Mouse (Mus musculus): ENCODE results near the gene Sim2.

Sim2 gene

DNA sequence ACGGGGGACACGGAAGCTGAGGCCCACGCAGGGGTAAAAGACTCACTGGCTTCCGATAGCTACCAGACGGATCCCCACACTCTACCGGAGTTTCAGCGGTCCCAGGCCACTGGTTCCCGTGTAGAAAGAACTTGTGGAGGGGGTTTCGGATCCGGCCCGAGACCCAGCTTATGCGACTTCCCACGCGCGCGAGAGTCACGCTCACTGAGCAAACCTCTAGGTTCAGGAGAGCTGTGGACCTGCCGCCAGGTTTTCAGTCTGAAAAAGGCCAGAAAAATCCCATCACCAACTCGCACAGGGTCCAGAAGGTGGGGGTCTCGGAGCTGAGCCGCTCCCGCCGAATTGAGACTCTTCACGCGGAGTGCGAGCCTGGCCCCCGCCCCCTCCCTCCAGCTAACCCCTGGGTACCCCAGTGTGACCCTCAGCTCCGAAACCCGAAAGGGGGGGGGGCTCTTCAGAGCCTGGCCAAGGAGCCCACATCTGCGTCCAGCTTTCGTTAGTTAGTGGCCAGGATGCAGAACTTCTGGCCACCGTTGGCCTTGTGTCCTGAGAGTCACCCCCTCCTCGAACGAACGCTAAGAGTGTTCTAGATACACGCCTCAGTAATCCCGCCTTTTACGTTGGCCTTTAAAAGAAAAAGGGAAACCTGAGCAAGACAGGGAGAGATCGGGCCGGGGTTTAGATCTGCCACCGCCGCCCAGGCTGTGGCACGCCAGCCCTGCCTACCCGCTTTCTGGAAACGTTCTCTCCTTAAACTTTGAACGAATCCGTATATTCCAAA is 5.5 kb upstream of the Sim2 start:
- DNase-seq: no peak

- DNase-seq: no peak
These were observed 4.7 kb upstream of the Sim2 start for GRCm38 (mm10) chr16:94079856-94080555.

DNA sequence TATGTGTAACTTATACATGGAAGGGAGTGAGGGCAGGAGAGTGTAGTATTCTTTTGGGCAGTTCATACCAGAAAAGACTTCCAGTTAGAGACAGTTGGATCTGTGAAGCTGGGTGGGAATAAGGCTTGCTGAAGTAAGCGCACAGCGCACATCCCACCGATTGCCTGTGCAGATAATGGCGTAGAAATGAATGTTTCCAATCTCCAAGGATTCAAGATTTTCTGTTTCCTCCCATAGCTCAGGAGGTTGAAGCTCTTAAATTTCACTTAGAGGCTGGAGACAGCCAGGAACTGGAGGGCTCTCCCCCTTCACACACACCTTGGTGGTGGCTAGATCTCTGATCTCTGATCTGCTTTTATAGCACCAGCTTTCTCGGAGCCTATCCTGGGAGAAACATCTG is 3.1 kb upstream of the Sim2 start:
- no peak for DNase-seq

DNA sequence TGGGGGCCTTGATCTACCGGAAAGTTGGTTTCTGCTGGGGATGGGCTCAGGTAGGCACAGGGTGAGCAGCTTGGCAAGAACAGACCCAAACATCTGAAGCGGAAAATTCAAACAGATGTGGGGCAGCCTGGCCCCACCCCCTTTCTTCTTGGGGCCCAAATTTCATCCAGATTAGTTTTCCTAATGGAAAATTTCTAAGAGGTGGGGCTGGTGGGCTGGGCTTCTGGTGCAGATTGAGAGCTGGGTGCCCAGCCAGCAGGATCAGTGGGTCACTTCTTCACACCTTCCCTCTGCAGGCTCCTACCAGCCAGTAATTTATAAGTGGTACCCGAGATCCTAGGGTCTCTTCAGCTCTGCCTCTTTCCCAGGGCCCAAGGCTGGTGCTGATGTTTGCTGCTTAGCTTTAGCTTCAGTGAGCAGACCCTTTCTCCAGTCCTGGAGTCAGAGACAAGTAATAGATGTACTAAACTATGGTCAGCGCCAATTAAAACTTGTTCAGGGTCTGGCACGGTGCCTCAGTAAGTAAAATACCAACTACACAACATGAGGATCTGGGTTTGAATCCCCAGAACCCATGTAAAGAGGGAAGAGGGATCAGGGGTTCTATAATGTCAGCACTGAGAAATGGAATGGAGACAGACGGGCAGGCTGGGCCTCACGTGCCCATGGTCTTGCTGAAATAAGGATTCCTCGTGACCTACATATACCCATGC is 2.6 kb upstream of the Sim2 start:
- no peak for DNase-seq

- DNase-seq: no peak
These were observed 1.5 kb upstream of the Sim2 start for GRCm38 (mm10) chr16:94082960-94083847.

GRCm38 (mm10) chr16:94083848-94084525 is 744 bp upstream of the Sim2 start:
- no peak for DNase-seq

DNA sequence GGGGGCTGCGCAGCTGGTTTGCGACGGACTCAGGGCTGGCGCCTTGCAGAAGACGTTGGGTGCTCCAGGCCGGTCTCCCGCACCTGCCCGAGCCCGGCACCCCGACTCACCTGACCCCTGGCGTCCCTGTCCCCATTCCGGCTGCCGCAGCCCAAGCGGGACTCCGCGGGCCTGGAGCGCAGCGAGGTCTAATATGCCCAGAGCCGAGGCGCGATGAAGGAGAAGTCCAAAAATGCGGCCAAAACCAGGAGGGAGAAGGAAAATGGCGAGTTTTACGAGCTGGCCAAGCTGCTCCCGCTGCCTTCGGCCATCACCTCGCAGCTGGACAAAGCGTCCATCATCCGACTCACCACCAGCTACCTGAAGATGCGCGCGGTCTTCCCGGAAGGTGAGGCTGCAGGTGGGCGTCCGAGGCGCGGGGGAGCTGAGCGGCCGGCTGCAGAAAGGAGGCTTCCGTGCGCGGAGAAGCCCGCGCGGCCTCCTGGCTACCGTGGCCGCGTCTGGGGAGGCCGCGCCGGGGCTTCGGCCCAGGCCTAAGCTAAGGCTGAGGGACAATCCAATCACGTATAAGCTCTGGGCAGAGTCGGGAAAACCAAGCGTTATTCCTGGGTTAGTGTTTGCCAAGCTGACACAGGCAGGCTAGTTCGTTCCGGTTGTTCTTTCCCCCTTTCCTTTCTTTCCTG is 1.0 kb downstream of the Sim2 start:
- DNase-seq: no peak

DNA sequence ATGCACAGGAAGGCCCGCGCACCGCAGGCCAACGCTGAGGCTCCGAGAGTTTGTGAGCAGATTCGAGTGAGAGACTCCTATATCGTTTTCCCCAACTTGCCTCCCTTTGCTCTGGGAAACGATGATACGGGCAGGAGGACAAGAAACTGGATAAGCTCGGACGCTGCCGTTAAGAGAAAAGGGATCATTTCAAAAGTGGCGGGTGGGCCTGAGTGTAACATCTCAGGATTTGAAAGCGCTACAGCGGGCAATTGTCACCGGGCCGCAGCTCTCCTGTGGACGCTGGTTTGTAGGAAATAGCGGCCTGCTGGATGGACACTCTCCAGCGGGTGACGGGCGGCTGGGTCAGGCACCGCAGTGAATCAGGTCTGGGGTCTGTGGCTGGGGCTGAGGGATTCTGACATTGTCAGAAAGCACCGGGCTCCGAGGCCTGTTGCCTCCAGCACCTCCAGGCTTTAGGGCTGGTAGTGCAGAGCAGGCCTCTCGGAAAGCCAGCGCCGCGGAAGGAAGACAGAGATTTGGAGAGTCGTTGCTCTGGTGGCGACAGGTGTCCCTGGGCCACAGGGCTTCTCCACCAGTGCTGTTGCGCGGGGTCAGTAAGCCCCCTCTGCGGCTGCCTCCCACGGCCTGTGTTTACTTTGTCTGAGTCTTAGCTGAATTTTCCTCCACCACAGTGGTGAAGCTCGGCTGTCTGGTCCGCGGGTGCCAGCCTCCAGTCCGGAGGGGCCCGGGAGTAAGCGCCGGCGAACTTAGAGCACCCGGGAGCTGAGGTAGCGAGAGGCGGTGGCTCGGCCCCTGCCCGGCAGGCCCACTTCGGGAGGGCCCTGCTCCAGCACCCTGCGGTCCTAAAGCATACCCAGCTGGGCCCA is 2.2 kb downstream of the Sim2 start:
- DNase-seq: no peak

DNA sequence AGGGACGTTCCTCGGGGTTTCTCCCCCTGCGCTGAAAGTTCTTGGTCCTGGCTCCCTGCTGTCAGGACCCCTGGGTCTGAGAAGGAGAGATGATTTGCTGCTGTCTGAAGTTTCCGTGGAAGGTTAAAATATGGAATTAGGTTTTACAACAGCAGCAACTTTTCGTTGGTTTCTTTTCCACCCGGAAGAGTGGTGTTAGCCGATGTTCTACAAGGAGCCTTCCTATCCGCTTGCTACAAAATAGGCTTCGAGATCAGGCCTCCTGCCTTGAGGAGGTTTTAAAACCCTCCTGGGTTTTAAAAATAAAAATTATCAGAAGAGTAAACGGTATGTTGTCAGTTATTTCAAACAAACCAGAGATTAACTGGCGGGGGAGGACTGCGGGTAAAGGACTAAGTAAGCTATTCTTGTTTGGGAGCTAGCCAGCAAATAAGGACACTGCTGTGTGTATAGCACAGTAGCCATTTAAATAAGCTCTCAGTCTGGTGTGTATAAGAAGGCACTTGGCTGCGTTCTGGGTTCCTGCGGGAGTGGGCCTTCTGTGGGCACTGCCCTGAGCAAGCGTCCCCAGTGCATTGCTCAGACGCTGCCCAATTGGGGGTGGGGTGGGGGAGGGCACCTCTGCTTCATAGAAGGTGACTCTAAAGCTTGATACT is 3.0 kb downstream of the Sim2 start:
- no peak for DNase-seq

DNA sequence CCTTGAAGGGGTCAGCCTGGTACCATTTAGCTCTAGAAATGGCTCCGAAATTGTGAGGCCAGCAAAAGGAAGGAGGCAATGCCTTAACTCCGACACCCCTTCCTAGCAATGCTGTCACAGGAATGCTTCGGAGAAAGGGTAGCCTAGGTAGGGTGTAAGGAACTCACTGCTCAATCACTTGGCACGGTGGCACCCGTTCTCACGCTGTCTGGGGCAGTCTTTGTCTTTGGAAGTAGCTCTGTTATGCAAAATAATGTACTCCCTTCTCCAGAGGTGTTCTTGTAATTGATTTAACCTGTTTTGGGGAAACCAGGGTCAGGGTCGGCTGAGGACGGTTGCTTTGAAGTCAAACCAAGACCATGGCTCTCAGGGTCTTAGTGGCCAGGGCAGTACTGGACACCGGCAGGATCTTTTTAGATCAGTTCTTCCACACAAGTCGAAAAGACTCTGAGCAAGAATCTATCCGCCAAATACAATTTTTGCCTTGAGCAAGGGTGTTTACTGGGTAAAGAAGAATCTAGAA is 3.6 kb downstream of the Sim2 start:
- DNase-seq: no peak

DNA sequence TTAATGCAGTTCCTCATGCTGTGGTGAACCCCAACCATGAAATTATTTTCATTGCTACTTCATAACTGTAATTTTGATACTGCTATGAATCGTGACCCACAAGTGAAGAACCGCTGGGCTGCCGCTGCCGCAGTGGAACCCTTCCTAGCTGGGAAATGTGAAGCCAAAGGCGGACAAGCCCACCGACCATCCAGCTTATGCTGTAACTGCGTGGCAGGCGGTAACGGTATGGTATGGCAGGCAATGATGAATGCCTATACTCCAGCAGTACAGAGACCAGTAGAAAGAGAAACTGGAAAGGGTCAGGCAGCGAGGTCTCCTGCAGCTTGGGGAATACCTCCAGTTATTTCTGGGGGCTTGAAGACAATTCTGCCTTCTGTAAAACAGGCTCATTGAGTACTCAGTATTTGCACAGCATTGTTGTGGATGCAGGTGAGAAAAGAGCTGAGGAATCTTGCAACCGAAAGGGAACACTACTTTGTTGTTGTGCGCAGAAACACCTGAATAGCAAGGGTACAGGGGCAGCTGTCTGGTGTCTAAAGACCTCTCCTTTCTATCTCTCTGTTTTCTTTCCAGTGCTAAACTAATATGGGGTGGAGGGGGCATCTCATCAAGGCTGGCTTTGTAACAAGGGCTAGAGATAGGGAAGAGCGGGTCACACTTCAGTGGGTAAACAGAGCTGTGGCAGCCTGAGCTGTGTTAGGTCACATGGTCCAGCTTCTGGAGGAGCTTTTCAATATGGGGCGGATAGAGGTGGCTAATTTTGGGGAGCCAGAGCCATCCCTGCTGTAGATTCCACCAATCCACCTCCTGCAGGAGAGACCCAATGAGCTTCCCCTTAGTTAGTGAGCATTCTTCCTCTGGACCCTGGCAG is 4.3 kb downstream of the Sim2 start:
- DNase-seq: no peak

DNA sequence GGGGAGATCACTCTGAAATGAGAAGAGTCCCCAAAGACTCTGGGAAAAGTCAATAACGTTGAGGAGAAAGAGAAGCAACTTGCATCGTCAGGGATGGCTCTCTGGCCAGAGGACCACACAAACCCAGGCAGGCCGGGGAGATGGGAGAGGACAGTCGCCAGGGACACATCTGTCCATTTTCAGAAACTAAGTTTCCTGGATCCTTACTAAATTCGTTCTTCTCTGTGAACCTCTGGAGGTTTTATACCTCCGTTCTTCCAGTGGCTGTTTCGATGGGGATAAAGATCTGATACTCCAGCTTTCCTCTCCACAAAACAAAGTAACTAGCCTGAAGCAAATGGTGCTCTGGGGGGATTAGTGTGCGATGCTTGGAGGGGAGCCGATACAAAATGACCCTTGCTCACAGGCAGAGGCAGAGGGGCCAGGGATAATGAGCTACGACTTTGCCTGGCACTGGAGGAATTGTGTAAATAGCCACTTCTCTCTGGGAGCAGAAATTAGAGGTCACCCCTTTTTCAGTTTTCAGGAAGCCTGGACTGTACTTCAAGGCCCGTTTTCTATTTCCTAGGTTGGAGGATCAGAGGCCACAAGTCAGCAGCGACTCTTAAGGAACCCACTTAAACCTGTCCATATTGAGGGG is 7.9 kb downstream of the Sim2 start:
- DNase-seq: no peak

- no peak for DNase-seq
These were observed 8.6 kb downstream of the Sim2 start for GRCm38 (mm10) chr16:94093151-94093863.

DNA sequence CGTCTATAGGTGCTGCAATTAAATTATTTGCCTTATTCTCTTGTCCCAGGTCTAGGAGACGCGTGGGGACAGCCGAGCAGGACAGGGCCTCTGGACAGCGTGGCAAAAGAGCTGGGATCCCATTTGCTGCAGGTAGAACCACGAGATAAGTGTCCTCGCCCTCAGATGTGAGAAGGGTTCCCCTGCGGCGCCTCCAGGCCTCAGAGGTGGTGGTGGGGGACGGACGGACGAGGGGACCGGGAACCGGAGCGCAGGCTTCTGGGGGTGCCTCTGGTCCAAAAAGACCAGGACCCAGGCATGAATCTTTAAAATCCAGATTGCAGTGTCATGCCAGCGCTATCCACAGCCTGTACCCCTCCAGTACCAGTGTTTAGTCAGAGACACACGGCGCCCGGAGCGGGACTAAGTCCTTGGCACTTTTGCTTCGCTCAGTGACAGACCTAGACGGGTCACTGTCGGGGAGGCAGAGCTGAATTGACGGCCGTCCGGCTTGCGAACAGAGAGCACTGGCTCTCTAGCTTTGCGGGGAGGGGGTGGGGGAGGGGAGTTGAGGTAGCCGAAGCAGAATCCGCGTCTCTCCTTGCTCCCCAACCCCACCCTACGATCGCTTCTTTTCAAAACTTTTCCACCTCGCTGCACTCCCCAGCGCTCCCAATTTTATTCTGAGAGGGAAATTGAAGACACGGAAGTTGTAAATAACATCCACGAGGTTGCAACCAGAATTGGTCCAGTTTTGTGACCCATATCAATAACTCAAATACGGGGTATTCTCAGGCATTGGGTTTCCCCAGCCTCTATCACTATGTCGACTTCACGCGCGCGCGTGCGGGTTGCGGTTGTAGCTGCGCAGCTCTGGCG is 9.7 kb downstream of the Sim2 start:
- DNase-seq: no peak

DNA sequence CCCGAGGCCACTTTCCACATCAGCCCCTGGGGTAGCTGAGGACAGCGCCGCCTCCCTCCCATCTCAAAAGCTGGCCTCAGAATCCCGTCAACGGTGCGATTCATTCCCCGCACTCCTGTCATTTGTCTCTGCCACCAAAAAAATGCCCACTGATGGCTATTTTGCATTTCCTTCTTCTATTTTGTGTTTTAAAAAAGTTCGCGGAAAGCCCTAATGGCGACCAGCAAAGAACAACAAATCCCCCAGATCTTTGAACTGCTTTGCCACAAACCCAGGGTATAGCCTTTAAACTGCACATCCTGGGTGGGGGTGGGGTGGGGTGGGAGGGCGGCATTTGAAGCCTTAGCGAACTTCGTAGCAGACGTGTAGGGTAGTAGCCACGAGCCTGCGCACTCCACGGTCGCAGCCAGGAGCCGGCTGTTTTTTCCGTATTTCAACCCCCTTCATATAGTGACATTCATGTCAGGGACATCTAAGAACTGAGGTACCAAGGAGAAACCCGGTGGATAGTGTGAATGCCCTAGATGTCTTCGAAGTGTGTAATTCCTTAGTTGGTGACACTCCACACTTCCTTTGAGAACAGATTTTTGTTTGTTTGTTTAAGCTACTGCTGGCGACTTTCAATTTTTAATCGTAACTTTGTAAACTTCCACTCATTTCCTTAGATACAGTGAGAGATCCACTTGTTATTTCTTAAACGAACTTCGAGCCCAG is 10.5 kb downstream of the Sim2 start:
- no peak for DNase-seq

DNA sequence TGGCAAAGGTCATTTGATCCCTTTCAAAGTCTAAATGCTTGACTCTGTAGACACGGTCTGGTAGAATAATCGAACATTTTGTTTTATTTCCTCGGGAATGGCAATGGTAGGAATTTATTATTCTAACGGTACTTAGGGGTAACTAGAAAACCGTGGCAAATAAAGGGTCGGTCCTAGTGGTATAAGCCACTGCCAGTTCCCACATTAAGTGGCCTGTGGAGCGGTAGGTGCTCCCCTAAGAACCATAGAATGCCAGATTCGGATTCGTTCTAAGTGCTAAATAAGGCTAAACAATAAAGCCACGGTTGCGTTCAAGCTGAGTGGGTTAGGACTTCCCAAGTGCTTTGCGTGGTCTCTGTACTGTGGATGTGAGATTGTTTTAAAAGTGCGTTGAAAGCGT is 11.7 kb downstream of the Sim2 start:
- no peak for DNase-seq

All from right cerebral cortex, postnatal 25 days (tissue).